Mouse (Mus musculus) intestine, embryonic 15.5 days (tissue): ENCODE measurements around the gene Ola1. TPM values are rescaled to one million over a fixed set of nuclear protein-coding genes. Genes with fewer than 3 reads are reported as not detected.
A peak's percentile ranks its signal among the peaks of the same experiment; 100 is the strongest.

Source experiments
- ATAC-seq: fragments of 200-750 bp; cut with Nextera tagmentation; 2 replicates; pipeline ENCODE4 v1.8.0; 2017; ENCODE audit warnings: moderate TSS enrichment, moderate library complexity
- H3K27ac ChIP-seq: fragments of 300-500 bp; sonication (generic); 2 replicates; pipeline ENCODE4 v1.5.1; 2015; ENCODE audit warnings: mild to moderate bottlenecking, inconsistent platforms
- H3K27me3 ChIP-seq: fragments of 300-500 bp; sonication (generic); replicated peaks from 2 replicates; pipeline ENCODE4 v1.6.1; 2015; ENCODE audit warnings: inconsistent platforms
- H3K36me3 ChIP-seq: fragments of 300-500 bp; sonication (generic); 2 replicates; pipeline ENCODE4 v1.6.1; 2015; ENCODE audit warnings: inconsistent platforms
- H3K4me1 ChIP-seq: fragments of 300-500 bp; sonication (generic); replicated peaks from 2 replicates; pipeline ENCODE4 v1.6.1; 2015; ENCODE audit warnings: inconsistent platforms
- H3K4me2 ChIP-seq: fragments of 300-500 bp; sonication (generic); replicated peaks from 2 replicates; pipeline ENCODE4 v1.6.1; 2015; ENCODE audit warnings: mild to moderate bottlenecking, inconsistent platforms
- H3K4me3 ChIP-seq: fragments of 300-500 bp; sonication (generic); replicated peaks from 2 replicates; pipeline ENCODE4 v1.5.1; 2015; ENCODE audit warnings: inconsistent platforms
- H3K9ac ChIP-seq: fragments of 300-500 bp; sonication (generic); 2 replicates; pipeline ENCODE4 v1.6.1; 2015; ENCODE audit warnings: inconsistent platforms
- H3K9me3 ChIP-seq: fragments of 300-500 bp; sonication (generic); 2 replicates; pipeline ENCODE4 v1.6.1; 2016; ENCODE audit warnings: inconsistent platforms
- WGBS: fragments of 180-500 bp; shearing (Covaris S2); methylation state at CpG from one replicate; pipeline ENCODE4 v1.1.7; 2015; 5-methylcytosine and 5-hydroxymethylcytosine counted together
- polyA plus RNA-seq: library from polyadenylated mRNA; unstranded; fragments of >200 nt; fragmentation: Nextera tagmentation; extraction: Ambion mirVana; gene quantifications from 2 replicates; pipeline ENCODE4 v1.2.1, GENCODE M21; 2015

The Ola1 gene
- polyA plus RNA-seq, 1 experiment from 2014 or later = 98.7 TPM

- ATAC-seq = no peak
- 45% methylated on average over 7 of the region's 7 CpGs for WGBS
- Histone ChIP-seq H3K9me3 (no peaks in the 10 kb centered on the region), H3K27ac (no peak overlapping the region), H3K4me2 (no peak overlapping the region), H3K27me3 (no peaks in the 10 kb centered on the region), H3K9ac (no peak overlapping the region), H3K4me1 (peaks cover 4% of the 10 kb centered on the region; the same call in 1 of the 2 replicates), H3K36me3 (no peaks in the 10 kb centered on the region), H3K4me3 (no peak overlapping the region)
These were observed 75.8 kb downstream of the Ola1 start for GRCm38 (mm10) chr2:73142832-73143470.

GRCm38 (mm10) chr2:73132897-73133296 lies 85.8 kb downstream of the Ola1 start:
- 81% methylated on average over 2 of the region's 2 CpGs for WGBS
- H3K36me3 ChIP-seq = no peaks in the 10 kb centered on the region

GRCm38 (mm10) chr2:73127686-73128085 lies 91.0 kb downstream of the Ola1 start:
- Histone ChIP-seq H3K4me1 (no peaks in the 10 kb centered on the region), H3K9ac (no peak overlapping the region), H3K4me3 (no peak overlapping the region), H3K36me3 (no peaks in the 10 kb centered on the region), H3K27ac (no peak overlapping the region), H3K27me3 (no peaks in the 10 kb centered on the region), H3K4me2 (no peak overlapping the region), H3K9me3 (no peaks in the 10 kb centered on the region)
- no peak for ATAC-seq
- WGBS = 63% methylated on average over 1 of the region's 1 CpGs

More at GRCm38 (mm10) chr2:73132897-73133296, 85.8 kb downstream of the Ola1 start:
- H3K27ac ChIP-seq = no peak overlapping the region
- no peak overlapping the region for H3K4me2 ChIP-seq
- H3K9ac ChIP-seq = no peak overlapping the region
- H3K4me3 ChIP-seq = no peak overlapping the region
- H3K27me3 ChIP-seq = no peaks in the 10 kb centered on the region
- no peak for ATAC-seq
- H3K4me1 ChIP-seq = no peaks in the 10 kb centered on the region
- H3K9me3 ChIP-seq = no peaks in the 10 kb centered on the region

GRCm38 (mm10) chr2:73118781-73119180 lies 99.9 kb downstream of the Ola1 start:
- H3K4me1 ChIP-seq = no peaks in the 10 kb centered on the region
- H3K36me3 ChIP-seq = no peaks in the 10 kb centered on the region
- no peak overlapping the region for H3K27ac ChIP-seq
- H3K4me2 ChIP-seq = no peak overlapping the region
- H3K9ac ChIP-seq = no peak overlapping the region
- no peak for ATAC-seq
- H3K27me3 ChIP-seq = no peaks in the 10 kb centered on the region
- H3K9me3 ChIP-seq = no peaks in the 10 kb centered on the region
- H3K4me3 ChIP-seq = no peak overlapping the region
- 89% methylated on average over 2 of the region's 2 CpGs for WGBS

- H3K9me3 ChIP-seq = no peaks in the 10 kb centered on the region
- WGBS = 90% methylated on average over 5 of the region's 5 CpGs
- H3K36me3 ChIP-seq = no peaks in the 10 kb centered on the region
- H3K4me2 ChIP-seq = no peak overlapping the region
- no peaks in the 10 kb centered on the region for H3K27me3 ChIP-seq
- no peak overlapping the region for H3K9ac ChIP-seq
- no peak overlapping the region for H3K4me3 ChIP-seq
- H3K27ac ChIP-seq = no peak overlapping the region
- H3K4me1 ChIP-seq = no peaks in the 10 kb centered on the region
- no peak for ATAC-seq
These were observed 111.6 kb downstream of the Ola1 start for GRCm38 (mm10) chr2:73107089-73107488.

- Histone ChIP-seq H3K4me1 (no peaks in the 10 kb centered on the region), H3K4me3 (no peak overlapping the region), H3K9ac (no peak overlapping the region), H3K36me3 (no peaks in the 10 kb centered on the region), H3K27me3 (no peaks in the 10 kb centered on the region), H3K9me3 (no peaks in the 10 kb centered on the region), H3K4me2 (no peak overlapping the region), H3K27ac (no peak overlapping the region)
- no peak for ATAC-seq
- 69% methylated on average over 3 of the region's 3 CpGs for WGBS
These were observed 122.2 kb downstream of the Ola1 start for GRCm38 (mm10) chr2:73096491-73096890.

- Histone ChIP-seq H3K9me3 (no peaks in the 10 kb centered on the region), H3K27me3 (no peaks in the 10 kb centered on the region), H3K4me2 (no peak overlapping the region), H3K4me3 (no peak overlapping the region), H3K27ac (no peak overlapping the region), H3K4me1 (no peaks in the 10 kb centered on the region), H3K9ac (no peak overlapping the region), H3K36me3 (no peaks in the 10 kb centered on the region)
- WGBS = 57% methylated on average over 2 of the region's 2 CpGs
- ATAC-seq = no peak
These were observed 123.4 kb downstream of the Ola1 start for GRCm38 (mm10) chr2:73095300-73095699.

GRCm38 (mm10) chr2:73093032-73093431 lies 125.7 kb downstream of the Ola1 start:
- H3K27me3 ChIP-seq = no peaks in the 10 kb centered on the region
- peak; percentile 67; the same call in 1 of the 2 replicates for ATAC-seq
- H3K4me3 ChIP-seq = no peak overlapping the region
- H3K9me3 ChIP-seq = no peaks in the 10 kb centered on the region
- no peaks in the 10 kb centered on the region for H3K36me3 ChIP-seq
- H3K27ac ChIP-seq = no peak overlapping the region
- 0 out of 2 replicates have a peak, but pooled peaks cover 5% of the 10 kb centered on the region for H3K4me1 ChIP-seq
- no peak overlapping the region for H3K9ac ChIP-seq
- H3K4me2 ChIP-seq = no peak overlapping the region
- 80% methylated on average over 6 of the region's 6 CpGs for WGBS

- no peaks in the 10 kb centered on the region for H3K36me3 ChIP-seq
- no peak overlapping the region for H3K4me2 ChIP-seq
- no peak overlapping the region for H3K9ac ChIP-seq
- no peaks in the 10 kb centered on the region for H3K9me3 ChIP-seq
- no peak for ATAC-seq
- WGBS = 88% methylated on average over 8 of the region's 8 CpGs
- no peak overlapping the region for H3K4me3 ChIP-seq
- H3K27me3 ChIP-seq = no peaks in the 10 kb centered on the region
- 0 out of 2 replicates have a peak, but pooled peaks cover 5% of the 10 kb centered on the region for H3K4me1 ChIP-seq
- H3K27ac ChIP-seq = no peak overlapping the region
These were observed 127.4 kb downstream of the Ola1 start for GRCm38 (mm10) chr2:73091302-73091701.

- H3K27me3 ChIP-seq = no peaks in the 10 kb centered on the region
- no peak for ATAC-seq
- H3K4me1 ChIP-seq = 0 out of 2 replicates have a peak, but pooled peaks cover 7% of the 10 kb centered on the region
- no peaks in the 10 kb centered on the region for H3K9me3 ChIP-seq
- no peak overlapping the region for H3K27ac ChIP-seq
- no peak overlapping the region for H3K4me2 ChIP-seq
- H3K36me3 ChIP-seq = no peaks in the 10 kb centered on the region
- H3K9ac ChIP-seq = no peak overlapping the region
- 63% methylated on average over 3 of the region's 3 CpGs for WGBS
- no peak overlapping the region for H3K4me3 ChIP-seq
These were observed 131.1 kb downstream of the Ola1 start for GRCm38 (mm10) chr2:73087641-73088040.

GRCm38 (mm10) chr2:73085669-73086304 lies 132.9 kb downstream of the Ola1 start:
- H3K4me2 ChIP-seq = no peak overlapping the region
- WGBS = 23% methylated on average over 8 of the region's 8 CpGs
- H3K36me3 ChIP-seq = no peaks in the 10 kb centered on the region
- no peak overlapping the region for H3K27ac ChIP-seq
- no peak overlapping the region for H3K9ac ChIP-seq
- peak; percentile 59 for ATAC-seq
- H3K27me3 ChIP-seq = no peaks in the 10 kb centered on the region
- H3K4me3 ChIP-seq = no peak overlapping the region
- H3K9me3 ChIP-seq = no peaks in the 10 kb centered on the region
- H3K4me1 ChIP-seq = 0 out of 2 replicates have a peak, but pooled peaks cover 7% of the 10 kb centered on the region

GRCm38 (mm10) chr2:73082476-73082875 lies 136.2 kb downstream of the Ola1 start:
- H3K27me3 ChIP-seq = no peaks in the 10 kb centered on the region
- H3K4me3 ChIP-seq = no peak overlapping the region
- 85% methylated on average over 10 of the region's 10 CpGs for WGBS
- no peak overlapping the region for H3K4me2 ChIP-seq
- no peaks in the 10 kb centered on the region for H3K36me3 ChIP-seq
- H3K9ac ChIP-seq = no peak overlapping the region
- 0 out of 2 replicates have a peak, but pooled peaks cover 2% of the 10 kb centered on the region for H3K4me1 ChIP-seq
- ATAC-seq = no peak
- no peaks in the 10 kb centered on the region for H3K9me3 ChIP-seq
- no peak overlapping the region for H3K27ac ChIP-seq

- 74% methylated on average over 2 of the region's 2 CpGs for WGBS
- H3K9me3 ChIP-seq = no peaks in the 10 kb centered on the region
These were observed 136.9 kb downstream of the Ola1 start for GRCm38 (mm10) chr2:73081861-73082260.

More at GRCm38 (mm10) chr2:73081861-73082260, 136.9 kb downstream of the Ola1 start:
- Histone ChIP-seq H3K36me3 (no peaks in the 10 kb centered on the region), H3K9ac (no peak overlapping the region), H3K27me3 (no peaks in the 10 kb centered on the region), H3K27ac (no peak overlapping the region), H3K4me1 (0 out of 2 replicates have a peak, but pooled peaks cover 2% of the 10 kb centered on the region), H3K4me2 (no peak overlapping the region), H3K4me3 (no peak overlapping the region)
- ATAC-seq = no peak
